Mouse (Mus musculus): ENCODE measurements around the gene Esp36. TPM values are rescaled to one million over a fixed set of nuclear protein-coding genes. Genes with fewer than 3 reads are reported as not detected.
"Not testable (repeated sequence)": the region's sequence is repeated elsewhere in the genome, so short reads cannot be mapped to it uniquely, and the experiment has no call there.

The Esp36 gene
- polyA plus RNA-seq (2014; fragmentation: Nextera tagmentation; extraction: Ambion mirVana), result not detected in 2 replicates

GRCm38 (mm10) chr17:38420085-38420484 is at the start of gene Esp36:
TSS of gene Esp36 (minus strand) at chr17:38420185.
- Histone ChIP-seq H3K4me2 (ENCODE audit: low read length) (no peak within 1 kb of the TSS), H3K27me3 (ENCODE audit: control insufficient read depth, insufficient read depth, low read length) (no peaks in the 10 kb centered on the region), H3K4me3 (replicated peaks; ENCODE audit: low read depth, low read length) (no peak within 1 kb of the TSS), H3K36me3 (ENCODE audit: control insufficient read depth, insufficient read depth, low read length) (no peaks in the 10 kb centered on the region), H3K27ac (replicated peaks; ENCODE audit: low read depth, low read length) (no peak within 1 kb of the TSS), H3K9ac (replicated peaks; ENCODE audit: low read length) (no peak within 1 kb of the TSS), H3K4me1 (ENCODE audit: control insufficient read depth, insufficient read depth, low read length) (no peaks in the 10 kb centered on the region), H3K9me3 (ENCODE audit: control insufficient read depth, low read length) (peaks cover 3% of the 10 kb centered on the region; the same call in 1 of the 2 replicates)
- DNase-seq (no peak), ATAC-seq (ENCODE audit: low FRiP score, low TSS enrichment) (no peak)
- 82% methylated on average over 2 of the region's 2 CpGs for WGBS

GRCm38 (mm10) chr17:38456206-38456605 is 36.2 kb upstream of the Esp36 start:
- not testable (repeated sequence) for H3K27me3 ChIP-seq (ENCODE audit: control insufficient read depth, insufficient read depth, low read length); H3K9ac ChIP-seq (replicated peaks; ENCODE audit: low read length); H3K4me2 ChIP-seq (ENCODE audit: low read length); H3K27ac ChIP-seq (replicated peaks; ENCODE audit: low read depth, low read length); H3K36me3 ChIP-seq (ENCODE audit: control insufficient read depth, insufficient read depth, low read length); H3K4me1 ChIP-seq (ENCODE audit: control insufficient read depth, insufficient read depth, low read length); H3K4me3 ChIP-seq (replicated peaks; ENCODE audit: low read depth, low read length); ATAC-seq (ENCODE audit: low FRiP score, low TSS enrichment); DNase-seq
- peaks cover 12% of the 10 kb centered on the region; the same call in 1 of the 2 replicates for H3K9me3 ChIP-seq (ENCODE audit: control insufficient read depth, low read length)

DNA sequence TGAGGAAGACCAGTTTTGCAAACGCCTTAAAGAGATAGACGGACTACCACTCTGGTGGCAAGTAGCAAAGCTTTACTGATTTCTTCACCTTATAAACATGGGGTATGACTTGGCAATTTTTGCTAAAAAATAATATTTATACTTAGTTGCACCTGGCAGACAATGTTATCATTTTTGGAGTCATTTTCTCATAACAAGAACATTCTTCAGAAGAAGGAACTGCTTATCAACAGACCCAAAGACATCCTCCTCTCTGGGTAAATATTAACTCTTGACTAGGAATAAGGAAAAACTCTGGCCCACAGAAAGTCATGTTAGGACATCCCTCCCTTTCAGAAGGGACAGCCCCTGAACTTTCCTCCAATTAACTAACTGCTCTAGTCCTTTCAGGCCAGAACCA is 30.7 kb upstream of the Esp36 start:
- Histone ChIP-seq H3K4me2 (ENCODE audit: low read length) (no peak overlapping the region), H3K36me3 (ENCODE audit: control insufficient read depth, insufficient read depth, low read length) (no peaks in the 10 kb centered on the region), H3K27me3 (ENCODE audit: control insufficient read depth, insufficient read depth, low read length) (no peaks in the 10 kb centered on the region), H3K4me3 (replicated peaks; ENCODE audit: low read depth, low read length) (no peak overlapping the region), H3K27ac (replicated peaks; ENCODE audit: low read depth, low read length) (no peak overlapping the region), H3K4me1 (ENCODE audit: control insufficient read depth, insufficient read depth, low read length) (no peaks in the 10 kb centered on the region), H3K9me3 (ENCODE audit: control insufficient read depth, low read length) (peaks cover 13% of the 10 kb centered on the region), H3K9ac (replicated peaks; ENCODE audit: low read length) (no peak overlapping the region)
- ATAC-seq (ENCODE audit: low FRiP score, low TSS enrichment) (no peak), DNase-seq (no peak)
- WGBS, result 90% methylated on average over 2 of the region's 2 CpGs

GRCm38 (mm10) chr17:38406135-38406534 is 13.8 kb downstream of the Esp36 start:
- H3K9me3 ChIP-seq (ENCODE audit: control insufficient read depth, low read length), result peaks cover 5% of the 10 kb centered on the region
- no peak overlapping the region for H3K4me2 ChIP-seq (ENCODE audit: low read length)
- H3K27me3 ChIP-seq (ENCODE audit: control insufficient read depth, insufficient read depth, low read length), result no peaks in the 10 kb centered on the region
- no peak overlapping the region for H3K9ac ChIP-seq (replicated peaks; ENCODE audit: low read length)
- DNase-seq (no peak), ATAC-seq (ENCODE audit: low FRiP score, low TSS enrichment) (no peak)
- WGBS, result 81% methylated on average over 3 of the region's 3 CpGs
- no peak overlapping the region for H3K27ac ChIP-seq (replicated peaks; ENCODE audit: low read depth, low read length)
- no peak overlapping the region for H3K4me3 ChIP-seq (replicated peaks; ENCODE audit: low read depth, low read length)
- no peaks in the 10 kb centered on the region for H3K36me3 ChIP-seq (ENCODE audit: control insufficient read depth, insufficient read depth, low read length)
- H3K4me1 ChIP-seq (ENCODE audit: control insufficient read depth, insufficient read depth, low read length), result no peaks in the 10 kb centered on the region

GRCm38 (mm10) chr17:38391821-38392220 is 28.2 kb downstream of the Esp36 start:
- ATAC-seq (ENCODE audit: low FRiP score, low TSS enrichment) (no peak), DNase-seq (no peak)
- no peaks in the 10 kb centered on the region for H3K9me3 ChIP-seq (ENCODE audit: control insufficient read depth, low read length)
- H3K27ac ChIP-seq (replicated peaks; ENCODE audit: low read depth, low read length), result no peak overlapping the region
- no peaks in the 10 kb centered on the region for H3K4me1 ChIP-seq (ENCODE audit: control insufficient read depth, insufficient read depth, low read length)
- no peaks in the 10 kb centered on the region for H3K27me3 ChIP-seq (ENCODE audit: control insufficient read depth, insufficient read depth, low read length)
- no peak overlapping the region for H3K4me3 ChIP-seq (replicated peaks; ENCODE audit: low read depth, low read length)
- WGBS, result 67% methylated on average over 2 of the region's 2 CpGs
- H3K36me3 ChIP-seq (ENCODE audit: control insufficient read depth, insufficient read depth, low read length), result no peaks in the 10 kb centered on the region
- H3K4me2 ChIP-seq (ENCODE audit: low read length), result no peak overlapping the region
- no peak overlapping the region for H3K9ac ChIP-seq (replicated peaks; ENCODE audit: low read length)

Other genes with a start within 250 kb of the Esp36 start
- gene Olfr134, start 248.8 kb downstream of the Esp36 start, polyA plus RNA-seq (2014; fragmentation: Nextera tagmentation; extraction: Ambion mirVana), result not detected in 2 replicates
- gene Olfr135, start 215.8 kb downstream of the Esp36 start, polyA plus RNA-seq (2014; fragmentation: Nextera tagmentation; extraction: Ambion mirVana), result not detected in 2 replicates
- gene Olfr138, start 159.2 kb downstream of the Esp36 start, polyA plus RNA-seq (2014; fragmentation: Nextera tagmentation; extraction: Ambion mirVana), result not detected in 2 replicates
- gene Olfr137, start 112.6 kb downstream of the Esp36 start, polyA plus RNA-seq (2014; fragmentation: Nextera tagmentation; extraction: Ambion mirVana), result not detected in 2 replicates
- not detected in 2 replicates for gene Olfr136, start 90.4 kb downstream of the Esp36 start, polyA plus RNA-seq (2014; fragmentation: Nextera tagmentation; extraction: Ambion mirVana)
- not detected in 2 replicates for gene Esp34, start 134.0 kb upstream of the Esp36 start, polyA plus RNA-seq (2014; fragmentation: Nextera tagmentation; extraction: Ambion mirVana)
- not detected in 2 replicates for gene Esp31, start 219.3 kb upstream of the Esp36 start, polyA plus RNA-seq (2014; fragmentation: Nextera tagmentation; extraction: Ambion mirVana)

All from midbrain, embryonic 14.5 days (tissue).